Mouse (Mus musculus) embryonic facial prominence, embryonic 13.5 days (tissue): ENCODE data around the gene Med27. TPM values are rescaled to one million over a fixed set of nuclear protein-coding genes. Genes with fewer than 3 reads are reported as not detected.

Source experiments
- ATAC-seq: fragments of 200-750 bp; cut with Nextera tagmentation; 2 replicates; pipeline ENCODE4 v1.8.0; 2017; ENCODE audit warnings: low read depth; ENCODE audit not compliant: insufficient number of reproducible peaks, insufficient read depth, low FRiP score, low TSS enrichment
- H3K27ac ChIP-seq: fragments of 300-500 bp; sonication (generic); 2 replicates; pipeline ENCODE4 v1.5.1; 2015; ENCODE audit warnings: moderate library complexity, mild to moderate bottlenecking, inconsistent platforms
- H3K27me3 ChIP-seq: fragments of 300-500 bp; sonication (generic); 2 replicates; pipeline ENCODE4 v1.6.1; 2015; ENCODE audit warnings: mild to moderate bottlenecking, inconsistent platforms
- H3K36me3 ChIP-seq: fragments of 300-500 bp; sonication (generic); 2 replicates; pipeline ENCODE4 v1.6.1; 2015; ENCODE audit warnings: mild to moderate bottlenecking, inconsistent platforms
- H3K4me1 ChIP-seq: fragments of 300-500 bp; sonication (generic); 2 replicates; pipeline ENCODE4 v1.6.1; 2015; ENCODE audit warnings: inconsistent platforms
- H3K4me2 ChIP-seq: fragments of 300-500 bp; sonication (generic); 2 replicates; pipeline ENCODE4 v1.6.1; 2015; ENCODE audit warnings: moderate library complexity, mild to moderate bottlenecking, inconsistent platforms
- H3K4me3 ChIP-seq: fragments of 300-500 bp; sonication (generic); 2 replicates; pipeline ENCODE4 v1.5.1; 2015; ENCODE audit warnings: mild to moderate bottlenecking, inconsistent platforms
- H3K9ac ChIP-seq: fragments of 300-500 bp; sonication (generic); 2 replicates; pipeline ENCODE4 v1.6.1; 2015; ENCODE audit warnings: mild to moderate bottlenecking, inconsistent platforms
- H3K9me3 ChIP-seq: fragments of 300-500 bp; sonication (generic); 2 replicates; pipeline ENCODE4 v1.6.1; 2016; ENCODE audit warnings: inconsistent platforms
- WGBS: fragments of 180-500 bp; shearing (Covaris S2); methylation state at CpG from one replicate; pipeline ENCODE4 v1.1.7; 2015; ENCODE audit warnings: mixed read lengths; 5-methylcytosine and 5-hydroxymethylcytosine counted together
- polyA plus RNA-seq: library from polyadenylated mRNA; unstranded; fragments of >200 nt; fragmentation: Nextera tagmentation; extraction: Ambion mirVana; gene quantifications from 2 replicates; pipeline ENCODE4 v1.2.1, GENCODE M21; 2015

Gene Med27
- 53.1 and 54.0 TPM in 2 replicates for polyA plus RNA-seq

- H3K4me3 ChIP-seq: peak within 1 kb of the TSS; percentile 94
- H3K9ac ChIP-seq: peak within 1 kb of the TSS; percentile 86
- H3K27ac ChIP-seq: no peak within 1 kb of the TSS
- peaks cover 12% of the 10 kb centered on the region for H3K4me1 ChIP-seq
- peak within 1 kb of the TSS; percentile 94 for H3K4me2 ChIP-seq
- H3K9me3 ChIP-seq: no peaks in the 10 kb centered on the region
- 1% methylated on average over 41 of the region's 41 CpGs for WGBS
- H3K27me3 ChIP-seq: no peaks in the 10 kb centered on the region
- H3K36me3 ChIP-seq: peaks cover 21% of the 10 kb centered on the region
- peak; percentile 86 for ATAC-seq
Measured at GRCm38 (mm10) chr2:29346629-29347271, at the start of gene Med27. Gene Med27 (plus strand): TSS chr2:29346819.

GRCm38 (mm10) chr2:29309966-29310365 lies 36.7 kb upstream of the Med27 start:
- Histone ChIP-seq H3K4me3 (no peak overlapping the region), H3K36me3 (no peaks in the 10 kb centered on the region), H3K4me1 (no peaks in the 10 kb centered on the region), H3K9me3 (no peaks in the 10 kb centered on the region), H3K27me3 (no peaks in the 10 kb centered on the region), H3K9ac (no peak overlapping the region), H3K4me2 (no peak overlapping the region), H3K27ac (no peak overlapping the region)
- ATAC-seq: no peak
- 40% methylated on average over 7 of the region's 7 CpGs for WGBS

- 85% methylated on average over 5 of the region's 5 CpGs for WGBS
- Histone ChIP-seq H3K36me3 (no peaks in the 10 kb centered on the region), H3K4me1 (no peaks in the 10 kb centered on the region), H3K27me3 (no peaks in the 10 kb centered on the region), H3K27ac (no peak overlapping the region), H3K4me2 (no peak overlapping the region), H3K9me3 (no peaks in the 10 kb centered on the region), H3K4me3 (no peak overlapping the region), H3K9ac (no peak overlapping the region)
- no peak for ATAC-seq
Measured at GRCm38 (mm10) chr2:29312058-29312457, 34.6 kb upstream of the Med27 start.

- no peaks in the 10 kb centered on the region for H3K9me3 ChIP-seq
Measured at GRCm38 (mm10) chr2:29317906-29318470, 28.6 kb upstream of the Med27 start.

GRCm38 (mm10) chr2:29318596-29318995 lies 28.0 kb upstream of the Med27 start:
- Histone ChIP-seq H3K27ac (no peak overlapping the region), H3K4me2 (no peak overlapping the region), H3K4me3 (no peak overlapping the region), H3K9me3 (no peaks in the 10 kb centered on the region), H3K36me3 (no peaks in the 10 kb centered on the region), H3K9ac (no peak overlapping the region), H3K4me1 (no peaks in the 10 kb centered on the region), H3K27me3 (no peaks in the 10 kb centered on the region)
- 82% methylated on average over 3 of the region's 3 CpGs for WGBS
- ATAC-seq: no peak

More at GRCm38 (mm10) chr2:29317906-29318470, 28.6 kb upstream of the Med27 start:
- H3K4me2 ChIP-seq: no peak overlapping the region
- H3K27ac ChIP-seq: no peak overlapping the region
- no peak overlapping the region for H3K4me3 ChIP-seq
- no peak overlapping the region for H3K9ac ChIP-seq
- no peaks in the 10 kb centered on the region for H3K36me3 ChIP-seq
- 74% methylated on average over 4 of the region's 4 CpGs for WGBS
- H3K4me1 ChIP-seq: no peaks in the 10 kb centered on the region
- ATAC-seq: no peak
- no peaks in the 10 kb centered on the region for H3K27me3 ChIP-seq

GRCm38 (mm10) chr2:29320229-29320751 lies 26.3 kb upstream of the Med27 start:
- Histone ChIP-seq H3K4me3 (no peak overlapping the region), H3K9me3 (no peaks in the 10 kb centered on the region), H3K4me1 (no peaks in the 10 kb centered on the region), H3K4me2 (no peak overlapping the region), H3K27me3 (no peaks in the 10 kb centered on the region), H3K27ac (no peak overlapping the region), H3K9ac (no peak overlapping the region), H3K36me3 (no peaks in the 10 kb centered on the region)
- WGBS: 62% methylated on average over 11 of the region's 11 CpGs
- ATAC-seq: no peak

GRCm38 (mm10) chr2:29320780-29321179 lies 25.8 kb upstream of the Med27 start:
- Histone ChIP-seq H3K27me3 (no peaks in the 10 kb centered on the region), H3K4me2 (no peak overlapping the region), H3K4me1 (no peaks in the 10 kb centered on the region), H3K4me3 (no peak overlapping the region), H3K27ac (no peak overlapping the region), H3K9me3 (no peaks in the 10 kb centered on the region), H3K36me3 (no peaks in the 10 kb centered on the region), H3K9ac (no peak overlapping the region)
- ATAC-seq: no peak
- 53% methylated on average over 6 of the region's 6 CpGs for WGBS

- WGBS: 82% methylated on average over 2 of the region's 2 CpGs
- no peaks in the 10 kb centered on the region for H3K27me3 ChIP-seq
- no peak overlapping the region for H3K27ac ChIP-seq
- no peaks in the 10 kb centered on the region for H3K9me3 ChIP-seq
- H3K4me2 ChIP-seq: no peak overlapping the region
- H3K36me3 ChIP-seq: no peaks in the 10 kb centered on the region
- no peak overlapping the region for H3K4me3 ChIP-seq
- no peak overlapping the region for H3K9ac ChIP-seq
- no peaks in the 10 kb centered on the region for H3K4me1 ChIP-seq
- no peak for ATAC-seq
Measured at GRCm38 (mm10) chr2:29324456-29324855, 22.2 kb upstream of the Med27 start.

- Histone ChIP-seq H3K27ac (no peak overlapping the region), H3K9me3 (no peaks in the 10 kb centered on the region), H3K27me3 (no peaks in the 10 kb centered on the region), H3K9ac (no peak overlapping the region), H3K4me1 (no peaks in the 10 kb centered on the region), H3K4me3 (no peak overlapping the region), H3K4me2 (no peak overlapping the region), H3K36me3 (no peaks in the 10 kb centered on the region)
- ATAC-seq: no peak
- 96% methylated on average over 1 of the region's 1 CpGs for WGBS
Measured at GRCm38 (mm10) chr2:29330471-29330870, 16.1 kb upstream of the Med27 start.

- H3K4me2 ChIP-seq: no peak overlapping the region
- 97% methylated on average over 1 of the region's 1 CpGs for WGBS
- no peak for ATAC-seq
Measured at GRCm38 (mm10) chr2:29338396-29338795, 8.2 kb upstream of the Med27 start.

GRCm38 (mm10) chr2:29358696-29359375 lies 12.2 kb downstream of the Med27 start:
- H3K4me1 ChIP-seq: peaks cover 10% of the 10 kb centered on the region; the same call in 1 of the 2 replicates
- no peak overlapping the region for H3K4me3 ChIP-seq
- no peaks in the 10 kb centered on the region for H3K9me3 ChIP-seq
- 45% methylated on average over 9 of the region's 9 CpGs for WGBS
- no peak for ATAC-seq
- peak overlapping the region; percentile 16; the same call in 1 of the 2 replicates for H3K9ac ChIP-seq
- H3K27me3 ChIP-seq: no peaks in the 10 kb centered on the region
- no peak overlapping the region for H3K27ac ChIP-seq
- H3K36me3 ChIP-seq: peaks cover 10% of the 10 kb centered on the region
- no peak overlapping the region for H3K4me2 ChIP-seq

More at GRCm38 (mm10) chr2:29338396-29338795, 8.2 kb upstream of the Med27 start:
- Histone ChIP-seq H3K27ac (no peak overlapping the region), H3K9me3 (no peaks in the 10 kb centered on the region), H3K4me1 (no peaks in the 10 kb centered on the region), H3K36me3 (no peaks in the 10 kb centered on the region), H3K4me3 (no peak overlapping the region), H3K9ac (no peak overlapping the region), H3K27me3 (no peaks in the 10 kb centered on the region; the same call in 1 of the 2 replicates)
